Mouse (Mus musculus) spleen, adult 2 months (tissue): ENCODE results near the gene 1700018B08Rik. TPM values are rescaled to one million over a fixed set of nuclear protein-coding genes. Genes with fewer than 3 reads are reported as not detected.

Source experiments
- DNase-seq, 2 experiments: peaks; one replicate each; pipeline versions ENCODE4 v3.0.0 to v3.0.0-alpha.2; 2012 to 2021; ENCODE audit warnings: low spot score in 2 of 2, low read depth in 1 of 2
- H3K27ac ChIP-seq: fragments of 200-500 bp; 2 replicates; pipeline ENCODE4 v1.5.1; 2012; ENCODE audit warnings: low read length, inconsistent platforms; ENCODE audit not compliant: insufficient read depth
- H3K27me3 ChIP-seq: fragments of 200-500 bp; 2 replicates; pipeline ENCODE4 v1.6.1; 2012; ENCODE audit warnings: mild to moderate bottlenecking, moderate library complexity, low read length, inconsistent platforms; ENCODE audit not compliant: control insufficient read depth, insufficient read depth
- H3K36me3 ChIP-seq: fragments of 200-500 bp; 2 replicates; pipeline ENCODE4 v1.6.1; 2012; ENCODE audit warnings: mild to moderate bottlenecking, low read length, inconsistent platforms; ENCODE audit not compliant: control insufficient read depth, insufficient read depth
- H3K4me1 ChIP-seq: fragments of 200-500 bp; 2 replicates; pipeline ENCODE4 v1.6.1; 2011; ENCODE audit warnings: inconsistent platforms; ENCODE audit not compliant: control insufficient read depth, insufficient read depth, insufficient read length
- H3K4me3 ChIP-seq: fragments of 200-500 bp; 2 replicates; pipeline ENCODE4 v1.5.1; 2011; ENCODE audit warnings: mild to moderate bottlenecking, inconsistent platforms; ENCODE audit not compliant: insufficient read depth, insufficient read length; ENCODE audit errors: extremely low read depth
- CTCF ChIP-seq: fragments of 200-500 bp; IDR thresholded peaks from 2 replicates; pipeline ENCODE4 v1.5.1; 2011; ENCODE audit warnings: mild to moderate bottlenecking, inconsistent platforms; ENCODE audit not compliant: insufficient read depth, insufficient read length, insufficient replicate concordance; ENCODE audit errors: extremely low read depth
- POLR2A ChIP-seq: fragments of 200-500 bp; IDR thresholded peaks from 2 replicates; pipeline ENCODE4 v1.6.1; 2011; ENCODE audit warnings: low read depth, low read length, inconsistent platforms
- WGBS: fragments of 180-500 bp; shearing (Covaris S2); methylation state at CpG from one replicate; pipeline ENCODE4 v1.1.7; 2018; 5-methylcytosine and 5-hydroxymethylcytosine counted together
- polyA plus RNA-seq: library from polyadenylated mRNA; depleted of rRNA; stranded (reverse); fragments of >200 nt; gene quantifications from 2 replicates; pipeline ENCODE4 v1.2.3, GENCODE M21; 2012

1700018B08Rik gene
- polyA plus RNA-seq, 1 experiment, result not detected

DNA sequence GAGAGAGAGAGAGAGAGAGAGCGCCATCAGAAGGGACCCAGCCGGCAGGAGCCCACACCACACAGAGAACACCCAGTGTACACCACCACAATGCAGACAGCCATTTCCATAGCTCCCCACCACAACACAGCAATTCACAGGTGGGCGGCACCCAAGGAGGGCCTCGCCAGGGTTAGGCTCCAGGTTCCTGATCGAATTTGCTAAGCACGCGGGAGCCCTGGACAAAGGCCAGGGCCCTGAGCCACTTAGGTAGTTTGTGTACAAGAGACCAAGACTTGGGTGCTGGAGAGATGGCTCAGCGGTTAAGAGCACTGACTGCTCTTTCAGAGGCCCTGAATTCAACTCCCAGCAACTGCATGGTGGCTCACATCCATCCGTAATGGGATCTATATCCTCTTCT lies 8.4 kb upstream of the 1700018B08Rik start:
- TF ChIP-seq CTCF (no peak), POLR2A (no peak)
- H3K4me1 ChIP-seq, result no peaks in the 10 kb centered on the region
- no peak for DNase-seq
- H3K4me3 ChIP-seq, result no peak overlapping the region
- no peak overlapping the region for H3K27ac ChIP-seq
- H3K27me3 ChIP-seq, result no peaks in the 10 kb centered on the region
- peaks cover 38% of the 10 kb centered on the region for H3K36me3 ChIP-seq
- 88% methylated on average over 9 of the region's 9 CpGs for WGBS

DNA sequence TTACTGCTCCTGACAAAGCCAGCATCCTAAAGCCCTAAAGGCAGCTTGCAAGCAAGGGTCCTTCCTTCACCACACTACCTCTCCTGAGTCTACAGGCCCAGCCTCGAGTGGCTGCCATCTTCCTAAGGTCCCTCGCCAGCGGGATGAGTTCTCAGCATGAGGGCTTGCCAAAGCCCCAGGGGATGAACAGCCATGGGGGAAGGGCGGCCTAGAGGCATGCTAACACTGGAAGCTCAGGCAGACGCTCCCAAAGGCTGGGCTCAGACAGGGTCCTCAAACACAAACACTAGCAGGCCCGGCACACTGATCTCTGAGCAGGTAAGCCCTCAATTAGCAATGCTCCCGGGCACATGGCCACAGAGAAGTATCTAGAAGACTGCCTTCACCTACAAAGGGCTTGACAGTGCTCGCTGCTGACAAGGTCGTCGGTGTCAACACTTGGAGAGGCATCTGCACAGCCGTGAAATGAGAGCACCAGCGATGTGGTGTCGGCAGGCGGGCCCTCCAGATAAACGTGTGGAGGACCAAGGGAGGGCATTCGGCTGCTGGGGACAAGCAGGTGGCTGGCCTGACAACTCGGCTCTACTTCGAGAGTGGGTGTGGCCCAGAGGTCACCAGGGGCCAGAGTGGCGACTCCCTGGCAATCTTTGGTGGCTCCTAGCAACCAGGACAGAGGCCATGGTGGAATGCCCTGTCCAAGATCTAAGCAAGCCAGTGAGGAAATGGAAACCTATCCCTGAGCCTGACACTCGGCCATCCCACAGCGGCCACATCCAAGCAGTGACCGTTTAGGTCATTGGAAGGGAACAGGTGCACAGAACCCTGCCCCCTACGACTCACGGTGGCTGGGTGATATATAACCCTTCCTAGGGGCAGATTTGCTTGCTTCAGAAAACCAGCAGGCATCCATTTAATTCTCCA lies 7.2 kb upstream of the 1700018B08Rik start:
- 93% methylated on average over 24 of the region's 24 CpGs for WGBS
- TF ChIP-seq POLR2A (no peak), CTCF (no peak)

DNA sequence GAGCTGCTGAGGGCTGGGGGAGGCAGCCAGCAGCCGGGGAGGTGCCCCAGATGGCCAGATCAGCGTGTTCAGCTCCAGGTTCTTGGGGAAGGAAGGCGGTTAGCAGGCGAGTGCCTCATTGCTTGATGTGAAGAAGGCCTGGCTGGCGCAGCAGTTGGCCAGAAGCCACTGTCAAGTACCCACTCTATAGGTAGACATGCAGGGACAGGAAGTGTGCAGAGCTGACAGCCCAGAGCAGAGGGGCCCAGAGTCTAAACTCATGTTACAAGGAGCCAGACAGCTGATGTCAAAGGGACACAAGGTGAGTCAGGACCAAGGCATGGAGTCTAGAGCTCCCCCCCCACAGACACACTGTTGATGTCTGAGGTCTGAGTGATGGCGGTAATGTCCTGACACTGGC lies 5.9 kb upstream of the 1700018B08Rik start:
- no peaks in the 10 kb centered on the region for H3K27me3 ChIP-seq
- H3K4me3 ChIP-seq, result no peak overlapping the region
- H3K27ac ChIP-seq, result no peak overlapping the region
- TF ChIP-seq CTCF (no peak), POLR2A (no peak)
- DNase-seq, result no peak
- no peaks in the 10 kb centered on the region for H3K4me1 ChIP-seq
- 86% methylated on average over 6 of the region's 6 CpGs for WGBS
- peaks cover 32% of the 10 kb centered on the region for H3K36me3 ChIP-seq

More for the DNA sequence above, 7.2 kb upstream of the 1700018B08Rik start:
- no peak overlapping the region for H3K4me3 ChIP-seq
- H3K36me3 ChIP-seq, result peaks cover 38% of the 10 kb centered on the region
- no peaks in the 10 kb centered on the region for H3K27me3 ChIP-seq
- no peak overlapping the region for H3K27ac ChIP-seq
- no peaks in the 10 kb centered on the region for H3K4me1 ChIP-seq
- DNase-seq, result no peak

DNA sequence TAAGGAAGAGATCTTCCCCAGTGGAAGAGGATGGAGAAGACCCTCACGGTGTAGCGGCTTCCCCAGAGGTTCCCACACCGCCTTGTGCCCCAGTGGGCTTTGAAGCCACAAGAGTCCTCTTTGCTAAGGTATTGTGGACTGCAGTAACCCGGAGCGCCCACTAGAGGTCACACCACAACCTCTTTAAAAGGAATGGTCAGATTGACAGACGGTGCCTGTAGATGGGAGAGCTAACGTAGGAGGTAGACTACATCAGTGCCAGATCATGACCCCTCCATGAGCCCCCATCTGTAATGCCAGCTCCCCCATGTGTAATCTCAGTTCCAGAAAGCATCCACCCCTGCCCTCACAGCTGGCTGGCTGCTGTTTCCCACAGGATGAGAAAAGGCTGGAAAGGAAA lies 3.0 kb upstream of the 1700018B08Rik start:
- 3% methylated on average over 7 of the region's 7 CpGs for WGBS
- H3K27me3 ChIP-seq, result no peaks in the 10 kb centered on the region
- TF ChIP-seq CTCF (peak; percentile 76; the same call in 1 of the 2 replicates), POLR2A (no peak)
- no peaks in the 10 kb centered on the region for H3K4me1 ChIP-seq
- no peak overlapping the region for H3K4me3 ChIP-seq
- peak; percentile 41 to 62 for DNase-seq
- no peak overlapping the region for H3K27ac ChIP-seq
- peaks cover 15% of the 10 kb centered on the region for H3K36me3 ChIP-seq

DNA sequence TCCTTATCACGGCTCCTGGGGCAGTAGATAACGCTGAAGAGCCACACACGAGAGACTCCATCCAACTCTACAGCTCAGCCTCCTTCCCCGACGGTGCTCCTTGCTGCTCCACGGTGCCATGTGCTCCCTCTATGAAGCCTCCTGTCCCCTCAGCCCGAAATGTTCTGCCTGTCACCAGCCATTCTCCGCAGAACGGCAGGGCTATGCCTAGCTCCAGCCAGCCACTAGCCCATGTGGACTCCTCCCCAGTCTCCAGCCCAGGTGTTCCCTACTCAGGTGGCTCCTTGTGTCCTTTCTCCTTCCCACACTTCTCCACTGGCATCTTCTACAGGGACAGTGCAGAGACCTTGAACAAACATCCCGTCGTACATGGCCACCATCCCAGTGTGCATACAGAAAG lies 816 bp upstream of the 1700018B08Rik start:
- Histone ChIP-seq H3K27ac (no peak overlapping the region), H3K4me3 (no peak overlapping the region), H3K4me1 (no peaks in the 10 kb centered on the region), H3K27me3 (no peaks in the 10 kb centered on the region), H3K36me3 (no peaks in the 10 kb centered on the region)
- DNase-seq, result no peak
- 71% methylated on average over 11 of the region's 11 CpGs for WGBS
- TF ChIP-seq POLR2A, result no peak
- no peak for TF ChIP-seq CTCF

DNA sequence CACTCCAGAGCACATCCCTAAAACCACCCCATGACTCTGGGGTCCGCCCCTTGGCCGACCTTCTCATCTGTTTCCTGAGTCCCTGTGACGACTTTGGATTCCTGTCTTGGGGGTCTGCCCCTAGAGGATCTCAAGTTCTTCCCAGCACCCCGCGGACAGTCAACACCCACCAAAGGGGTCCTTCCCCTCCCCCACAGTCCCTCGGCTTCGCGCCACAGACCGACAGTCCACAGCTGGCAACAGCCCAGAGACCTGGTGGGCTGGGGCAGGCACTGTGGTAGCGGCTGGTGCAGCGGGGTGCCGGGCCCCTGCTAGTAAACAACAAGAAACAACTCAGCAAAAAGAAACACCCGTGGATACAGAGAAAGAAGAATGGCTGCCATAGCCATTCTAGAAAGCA lies 1.2 kb downstream of the 1700018B08Rik start:
- TF ChIP-seq CTCF (no peak), POLR2A (no peak)
- no peaks in the 10 kb centered on the region for H3K4me1 ChIP-seq
- no peak overlapping the region for H3K27ac ChIP-seq
- H3K27me3 ChIP-seq, result no peaks in the 10 kb centered on the region
- WGBS, result 58% methylated on average over 13 of the region's 13 CpGs
- DNase-seq, result no peak
- no peak overlapping the region for H3K4me3 ChIP-seq
- H3K36me3 ChIP-seq, result no peaks in the 10 kb centered on the region

DNA sequence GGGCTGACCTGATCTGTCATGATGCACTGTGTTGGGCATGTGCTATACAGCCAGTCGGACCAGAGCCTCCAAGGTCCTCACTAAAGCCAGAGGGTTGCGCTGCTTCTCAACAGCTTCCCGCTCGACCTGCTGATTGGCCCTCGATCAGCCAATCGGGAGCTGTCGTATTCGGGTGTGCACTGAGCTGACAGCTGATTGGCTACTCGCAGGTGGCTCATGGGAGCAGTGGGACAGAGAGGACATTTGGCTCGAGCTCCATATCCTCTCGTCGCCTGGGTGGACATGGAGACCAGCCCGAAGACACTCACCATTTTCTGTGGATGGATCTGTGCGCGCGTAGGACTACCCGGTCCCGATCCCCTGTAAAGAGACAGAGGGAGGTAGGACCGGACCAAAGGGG lies 2.3 kb downstream of the 1700018B08Rik start:
- H3K27ac ChIP-seq, result no peak overlapping the region
- no peak for DNase-seq
- 79% methylated on average over 19 of the region's 19 CpGs for WGBS
- TF ChIP-seq POLR2A (no peak), CTCF (no peak)
- no peaks in the 10 kb centered on the region for H3K36me3 ChIP-seq
- H3K4me1 ChIP-seq, result no peaks in the 10 kb centered on the region
- no peak overlapping the region for H3K4me3 ChIP-seq
- H3K27me3 ChIP-seq, result no peaks in the 10 kb centered on the region
